Mouse (Mus musculus) stomach, postnatal 0 days (tissue): Measurements from ENCODE around the gene Zfp12. TPM values are rescaled to one million over a fixed set of nuclear protein-coding genes. Genes with fewer than 3 reads are reported as not detected.

Source experiments
- ATAC-seq: fragments of 200-750 bp; cut with Nextera tagmentation; 2 replicates; pipeline ENCODE4 v1.8.0; 2017; ENCODE audit not compliant: low FRiP score, low TSS enrichment
- DNase-seq: peaks from one replicate; pipeline ENCODE4 v3.0.0-alpha.2; 2016; ENCODE audit warnings: low spot score
- H3K27ac ChIP-seq: fragments of 300-500 bp; sonication (generic); replicated peaks from 2 replicates; pipeline ENCODE4 v1.5.1; 2014; ENCODE audit warnings: mild to moderate bottlenecking, control low read depth
- H3K27me3 ChIP-seq: fragments of 300-500 bp; sonication (generic); 2 replicates; pipeline ENCODE4 v1.6.1; 2014; ENCODE audit warnings: low read length; ENCODE audit not compliant: control insufficient read depth, insufficient read depth
- H3K36me3 ChIP-seq: fragments of 300-500 bp; sonication (generic); 2 replicates; pipeline ENCODE4 v1.6.1; 2014; ENCODE audit warnings: low read length, mixed read lengths; ENCODE audit not compliant: control insufficient read depth, insufficient read depth
- H3K4me1 ChIP-seq: fragments of 300-500 bp; sonication (generic); replicated peaks from 2 replicates; pipeline ENCODE4 v1.6.1; 2014; ENCODE audit warnings: antibody characterized with exemption; ENCODE audit not compliant: control insufficient read depth, insufficient read depth
- H3K4me2 ChIP-seq: fragments of 300-500 bp; sonication (generic); replicated peaks from 2 replicates; pipeline ENCODE4 v1.6.1; 2014; ENCODE audit warnings: low read depth, mild to moderate bottlenecking, control low read depth, moderate library complexity
- H3K4me3 ChIP-seq: fragments of 300-500 bp; sonication (generic); 2 replicates; pipeline ENCODE4 v1.5.1; 2014; ENCODE audit warnings: low read depth, low read length, control low read depth
- H3K9ac ChIP-seq: fragments of 300-500 bp; sonication (generic); 2 replicates; pipeline ENCODE4 v1.6.1; 2014; ENCODE audit warnings: mild to moderate bottlenecking, low read length, control low read depth, mixed read lengths
- H3K9me3 ChIP-seq: fragments of 300-500 bp; sonication (generic); 2 replicates; pipeline ENCODE4 v1.6.1; 2016; ENCODE audit warnings: low read length; ENCODE audit not compliant: control insufficient read depth
- CTCF ChIP-seq: IDR thresholded peaks from 2 replicates; pipeline ENCODE4 v1.5.1; 2016; ENCODE audit warnings: antibody characterized with exemption, low read depth, mild to moderate bottlenecking, moderate library complexity
- EP300 ChIP-seq: optimal IDR thresholded peaks from 2 replicates; pipeline ENCODE3; 2016; ENCODE audit warnings: antibody characterized with exemption
- WGBS: fragments of 180-500 bp; shearing (Covaris S2); extraction: QIAGEN DNeasy Blood & Tissue Kit; methylation state at CpG from one replicate; pipeline ENCODE4 v1.1.7; 2014; 5-methylcytosine and 5-hydroxymethylcytosine counted together
- polyA plus RNA-seq: library from polyadenylated mRNA; unstranded; fragments of >200 nt; fragmentation: Nextera tagmentation; extraction: Ambion mirVana; gene quantifications from 2 replicates; pipeline ENCODE4 v1.2.1, GENCODE M21; 2015

Zfp12 gene
- polyA plus RNA-seq, 1 experiment from 2014 or later: 4.5 TPM

DNA sequence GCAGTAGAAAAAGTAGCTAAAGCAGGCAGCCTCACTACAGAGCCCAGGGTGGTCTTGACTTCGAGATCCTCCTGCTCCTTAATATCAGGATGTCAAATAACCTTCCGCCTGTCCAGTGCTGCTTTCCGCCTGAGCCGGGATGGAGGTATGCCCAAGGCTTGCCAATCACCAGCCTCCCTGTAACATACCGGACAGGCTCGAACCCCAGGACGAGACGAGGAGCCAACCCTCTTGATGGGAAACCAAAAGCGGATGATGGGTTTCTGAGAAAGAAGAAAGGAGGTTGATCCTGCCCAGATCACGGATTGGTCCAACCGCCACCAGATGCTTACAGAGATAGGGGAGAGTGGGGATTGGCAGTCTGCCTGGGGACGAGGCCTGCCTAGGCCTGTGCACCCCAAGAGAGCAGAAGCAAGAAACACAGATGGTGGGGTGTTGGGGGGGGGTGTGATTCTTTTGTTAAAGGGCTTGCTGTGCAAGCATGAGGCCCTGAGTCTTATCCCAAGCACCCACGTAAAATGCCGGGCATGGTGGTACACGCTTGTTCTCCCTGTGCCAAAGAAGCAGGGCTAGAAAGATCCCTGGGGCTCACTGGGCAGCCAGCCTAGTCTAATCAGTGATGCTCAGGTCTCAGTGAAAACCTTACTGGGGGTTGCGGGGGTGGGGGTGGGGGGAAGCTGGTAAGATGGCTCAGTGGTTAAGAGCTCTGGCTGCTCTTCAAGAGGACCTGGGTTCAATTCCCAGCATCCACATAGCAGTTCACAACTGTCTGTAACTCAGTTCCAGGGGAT, 37.8 kb downstream of the Zfp12 start:
- 73% methylated on average over 16 of the region's 16 CpGs for WGBS
- Histone ChIP-seq H3K4me3 (no peak overlapping the region), H3K27me3 (no peaks in the 10 kb centered on the region), H3K4me2 (no peak overlapping the region), H3K9me3 (no peaks in the 10 kb centered on the region), H3K36me3 (no peaks in the 10 kb centered on the region), H3K4me1 (no peaks in the 10 kb centered on the region), H3K27ac (no peak overlapping the region), H3K9ac (no peak overlapping the region)
- no peak for TF ChIP-seq CTCF
- TF ChIP-seq EP300: no peak
- DNase-seq (no peak), ATAC-seq (no peak)

GRCm38 (mm10) chr5:143275761-143276160, 40.8 kb downstream of the Zfp12 start:
- Histone ChIP-seq H3K4me3 (no peak overlapping the region), H3K27ac (no peak overlapping the region), H3K4me1 (no peaks in the 10 kb centered on the region), H3K4me2 (no peak overlapping the region), H3K36me3 (no peaks in the 10 kb centered on the region), H3K9ac (no peak overlapping the region), H3K27me3 (no peaks in the 10 kb centered on the region), H3K9me3 (no peaks in the 10 kb centered on the region)
- no peak for ATAC-seq
- WGBS: 41% methylated on average over 5 of the region's 5 CpGs
- TF ChIP-seq CTCF (no peak), EP300 (no peak)
- DNase-seq: no peak

DNA sequence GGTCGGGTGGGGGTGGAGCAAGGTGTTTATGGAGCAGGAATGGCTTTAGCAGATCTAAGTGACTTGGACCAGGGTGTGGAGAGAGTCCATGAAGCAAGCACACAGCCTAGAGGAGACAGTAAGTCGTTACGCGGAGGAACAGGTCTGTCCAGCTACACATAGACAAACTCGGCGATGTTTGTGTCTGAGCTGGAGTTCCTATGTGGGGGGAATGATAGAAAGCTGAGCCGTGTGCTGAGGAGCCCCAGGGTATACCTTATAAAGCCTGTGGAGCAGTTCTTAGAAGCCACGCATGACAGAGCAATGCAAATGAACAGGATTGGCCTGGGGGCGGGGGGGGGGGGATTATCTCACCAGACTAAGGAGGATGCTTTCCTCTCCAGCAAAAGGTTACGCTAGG, 44.3 kb downstream of the Zfp12 start:
- no peak for TF ChIP-seq CTCF
- TF ChIP-seq EP300: no peak
- ATAC-seq (no peak), DNase-seq (no peak)
- WGBS: 40% methylated on average over 9 of the region's 10 CpGs
- Histone ChIP-seq H3K27me3 (no peaks in the 10 kb centered on the region), H3K4me2 (no peak overlapping the region), H3K4me3 (no peak overlapping the region), H3K4me1 (no peaks in the 10 kb centered on the region), H3K27ac (no peak overlapping the region), H3K9me3 (no peaks in the 10 kb centered on the region), H3K36me3 (no peaks in the 10 kb centered on the region), H3K9ac (no peak overlapping the region)

DNA sequence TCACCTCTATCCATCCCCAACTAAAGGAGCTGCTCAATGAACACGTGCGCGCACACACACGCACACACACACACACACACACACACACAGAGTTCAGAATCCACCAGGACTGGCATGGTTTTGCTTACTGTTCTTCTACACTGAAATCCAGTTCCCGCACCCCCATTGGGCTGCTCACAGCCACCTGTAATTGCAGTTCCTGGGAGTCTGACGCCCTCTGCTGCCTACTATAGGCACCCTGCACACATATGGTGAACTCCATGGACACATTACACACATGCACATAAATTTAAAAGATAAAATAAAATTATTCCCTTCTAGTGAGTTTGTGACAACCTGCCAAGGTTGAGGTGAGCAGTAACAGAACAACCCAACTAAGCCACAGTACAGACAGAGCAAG, 49.8 kb downstream of the Zfp12 start:
- Histone ChIP-seq H3K4me2 (no peak overlapping the region), H3K27me3 (peaks cover 7% of the 10 kb centered on the region; the same call in 1 of the 2 replicates), H3K4me1 (no peaks in the 10 kb centered on the region), H3K36me3 (no peaks in the 10 kb centered on the region), H3K4me3 (no peak overlapping the region), H3K9me3 (no peaks in the 10 kb centered on the region), H3K9ac (no peak overlapping the region), H3K27ac (no peak overlapping the region)
- no peak for DNase-seq
- ATAC-seq: no peak
- whole genome bisulfite sequencing: 37% methylated on average over 6 of the region's 6 CpGs
- TF ChIP-seq CTCF (peak; percentile 58), EP300 (no peak)

DNA sequence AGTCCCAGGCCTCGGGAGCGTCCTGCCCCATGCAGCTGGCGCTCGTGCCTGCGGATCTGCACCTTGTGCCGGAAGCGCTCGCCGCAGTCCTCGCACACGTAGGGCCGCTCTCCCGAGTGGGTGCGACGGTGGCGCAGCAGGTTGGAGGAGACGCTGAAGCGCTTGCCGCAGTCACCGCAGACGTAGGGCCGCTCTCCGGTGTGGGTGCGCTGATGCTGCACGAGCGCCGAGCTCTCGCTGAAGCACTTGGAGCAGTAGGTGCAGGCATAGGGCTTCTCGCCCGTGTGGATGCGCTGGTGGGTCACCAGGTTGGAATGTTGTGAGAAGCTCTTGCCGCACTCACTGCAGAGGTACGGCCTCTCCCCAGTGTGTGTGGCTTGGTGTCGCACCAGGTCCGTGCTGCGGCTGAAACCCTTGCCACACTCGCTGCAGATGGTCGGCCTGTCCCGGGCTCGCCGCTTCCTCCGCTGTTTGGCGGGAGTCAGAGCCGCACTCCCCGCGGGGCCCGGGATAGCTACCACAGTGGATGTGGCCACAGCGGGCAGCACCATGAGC, 52.9 kb downstream of the Zfp12 start:
- no peaks in the 10 kb centered on the region for H3K4me1 ChIP-seq
- peak overlapping the region; percentile 22; the same call in 1 of the 2 replicates for H3K4me3 ChIP-seq
- DNase-seq (peak; percentile 39), ATAC-seq (peak; percentile 39)
- no peak overlapping the region for H3K9ac ChIP-seq
- no peak overlapping the region for H3K27ac ChIP-seq
- H3K4me2 ChIP-seq: peak overlapping the region; percentile 44
- WGBS: 8% methylated on average over 48 of the region's 48 CpGs
- TF ChIP-seq EP300: no peak
- TF ChIP-seq CTCF: no peak
- H3K9me3 ChIP-seq: no peaks in the 10 kb centered on the region
- H3K27me3 ChIP-seq: peaks cover 9% of the 10 kb centered on the region; the same call in 1 of the 2 replicates
- H3K36me3 ChIP-seq: no peaks in the 10 kb centered on the region

DNA sequence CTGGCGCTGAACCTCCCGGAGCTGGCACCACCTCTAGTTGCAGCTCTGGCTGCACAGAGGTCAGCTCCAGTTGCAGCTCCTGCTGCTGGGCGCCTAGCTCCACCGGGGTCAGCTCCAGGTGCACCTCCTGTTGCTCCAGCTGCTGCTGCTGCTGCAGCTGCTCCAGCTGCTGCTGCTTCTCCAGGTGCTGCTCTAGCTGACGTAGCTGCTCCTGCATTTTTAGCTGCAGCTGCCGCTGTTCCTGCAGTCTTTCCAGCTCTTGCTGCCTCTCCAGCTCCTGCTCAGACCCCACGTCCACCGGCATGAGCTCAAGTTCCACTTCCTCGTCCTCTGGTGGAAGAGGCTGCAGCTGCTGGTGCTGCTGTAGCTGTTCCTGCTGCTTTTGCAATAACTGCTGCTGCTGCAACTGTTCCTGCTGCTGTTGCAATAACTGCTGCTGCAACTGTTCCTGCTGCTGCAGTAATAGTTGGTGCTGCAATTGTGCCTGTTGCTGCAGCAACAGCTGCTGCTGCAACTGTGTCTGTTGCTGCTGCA, 53.5 kb downstream of the Zfp12 start:
- Histone ChIP-seq H3K27ac (no peak overlapping the region), H3K9me3 (no peaks in the 10 kb centered on the region), H3K36me3 (no peaks in the 10 kb centered on the region), H3K4me2 (peak overlapping the region; percentile 44), H3K27me3 (peaks cover 11% of the 10 kb centered on the region; the same call in 1 of the 2 replicates), H3K4me1 (0 out of 2 replicates have a peak, but pooled peaks cover under 1% of the 10 kb centered on the region), H3K4me3 (peak overlapping the region; percentile 22; the same call in 1 of the 2 replicates), H3K9ac (no peak overlapping the region)
- DNase-seq (no peak), ATAC-seq (no peak)
- 24% methylated on average over 9 of the region's 9 CpGs for WGBS
- TF ChIP-seq EP300 (no peak), CTCF (no peak)
